Mouse (Mus musculus): ENCODE measurements at regions not wholly inside any gene's neighbourhood (a gene's known extent, or its start where the extent isn't known, plus 50 kb on each side); places are given as distances from the start of the nearest gene placed in this dataset.

- DNase-seq, result no peak
Measured at GRCm38 (mm10) chr6:117237096-117237495, 68.8 kb downstream of the Cxcl12 start.

GRCm38 (mm10) chr6:117241206-117241605, 72.9 kb downstream of the Cxcl12 start:
- no peak for DNase-seq

GRCm38 (mm10) chr6:117245398-117245797, 77.1 kb downstream of the Cxcl12 start:
- no peak for DNase-seq

- no peak for DNase-seq
Measured at GRCm38 (mm10) chr6:117245849-117246248, 77.5 kb downstream of the Cxcl12 start.

GRCm38 (mm10) chr6:117249230-117249921, 81.0 kb downstream of the Cxcl12 start:
- DNase-seq, result peak; percentile 10 to 16

- DNase-seq, result no peak
Measured at GRCm38 (mm10) chr6:117250051-117250450, 81.7 kb downstream of the Cxcl12 start.

GRCm38 (mm10) chr6:117251383-117251925, 83.1 kb downstream of the Cxcl12 start:
- DNase-seq, result no peak

GRCm38 (mm10) chr6:117252361-117252760, 84.0 kb downstream of the Cxcl12 start:
- DNase-seq, result no peak

- no peak for DNase-seq
Measured at GRCm38 (mm10) chr6:117253036-117253435, 84.7 kb downstream of the Cxcl12 start.

- DNase-seq, result no peak
Measured at GRCm38 (mm10) chr6:117253586-117254330, 85.4 kb downstream of the Cxcl12 start.

- no peak for DNase-seq
Measured at GRCm38 (mm10) chr6:117254620-117255228, 86.4 kb downstream of the Cxcl12 start.

GRCm38 (mm10) chr6:117255399-117256098, 87.2 kb downstream of the Cxcl12 start:
- no peak for DNase-seq

GRCm38 (mm10) chr6:117256099-117256471, 87.8 kb downstream of the Cxcl12 start:
- DNase-seq, result no peak

GRCm38 (mm10) chr6:117257591-117257990, 89.3 kb downstream of the Cxcl12 start:
- no peak for DNase-seq

- DNase-seq, result no peak
Measured at GRCm38 (mm10) chr6:117267906-117268305, 99.6 kb downstream of the Cxcl12 start.

- no peak for DNase-seq
Measured at GRCm38 (mm10) chr6:117268376-117268775, 100.0 kb downstream of the Cxcl12 start.

- DNase-seq, result no peak
Measured at GRCm38 (mm10) chr6:117270261-117270660, 101.9 kb downstream of the Cxcl12 start.

GRCm38 (mm10) chr6:117271562-117272226, 103.4 kb downstream of the Cxcl12 start:
- DNase-seq, result no peak

- no peak for DNase-seq
Measured at GRCm38 (mm10) chr6:117272227-117272955, 104.1 kb downstream of the Cxcl12 start.

- DNase-seq, result no peak
Measured at GRCm38 (mm10) chr6:117275915-117276314, 107.6 kb downstream of the Cxcl12 start.

- no peak for DNase-seq
Measured at GRCm38 (mm10) chr6:117276850-117277249, 108.5 kb downstream of the Cxcl12 start.

- DNase-seq, result no peak
Measured at GRCm38 (mm10) chr6:117279297-117279696, 111.0 kb downstream of the Cxcl12 start.
